Mouse (Mus musculus) c-Kit-negative CD71-positive TER-119-positive erythroid progenitor cells, embryonic 14.5 days (primary cell): ENCODE data around the gene Ang.

Experiments used
- DNase-seq: peaks from one replicate; pipeline ENCODE4 v3.0.0-alpha.2; 2013; ENCODE audit warnings: low read depth, low spot score

The Ang gene

DNA sequence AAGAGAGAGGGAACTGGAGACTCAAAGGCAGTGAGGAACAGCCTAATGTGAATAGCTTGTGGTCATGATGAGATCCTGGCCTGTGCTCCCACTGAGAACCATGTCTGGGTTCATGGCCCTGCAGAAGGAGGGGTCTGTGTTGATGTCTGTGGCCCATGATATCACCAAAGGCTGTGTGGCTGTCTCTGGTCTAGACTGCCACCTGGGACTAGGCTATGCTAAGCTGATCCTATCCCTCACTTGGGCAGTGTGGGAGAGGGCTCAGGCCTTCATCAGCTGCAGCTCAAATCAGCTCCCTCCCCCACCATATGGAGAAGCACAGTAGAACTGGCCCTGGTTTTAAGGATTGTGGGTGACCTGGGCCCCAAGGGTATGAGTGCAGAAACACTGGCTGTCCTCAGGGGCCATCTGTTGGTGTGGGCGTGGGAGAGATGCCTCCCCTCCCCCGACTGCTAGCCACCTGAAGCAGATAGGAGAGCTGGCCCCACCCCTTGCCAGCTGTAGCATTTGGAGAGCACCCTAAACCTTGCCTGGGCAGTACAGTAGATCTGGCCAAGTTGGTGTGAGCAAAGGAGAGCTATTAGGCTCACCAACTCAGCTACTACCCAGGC, 36.8 kb downstream of the Ang start:
- peak; percentile 66 for DNase-seq

DNA sequence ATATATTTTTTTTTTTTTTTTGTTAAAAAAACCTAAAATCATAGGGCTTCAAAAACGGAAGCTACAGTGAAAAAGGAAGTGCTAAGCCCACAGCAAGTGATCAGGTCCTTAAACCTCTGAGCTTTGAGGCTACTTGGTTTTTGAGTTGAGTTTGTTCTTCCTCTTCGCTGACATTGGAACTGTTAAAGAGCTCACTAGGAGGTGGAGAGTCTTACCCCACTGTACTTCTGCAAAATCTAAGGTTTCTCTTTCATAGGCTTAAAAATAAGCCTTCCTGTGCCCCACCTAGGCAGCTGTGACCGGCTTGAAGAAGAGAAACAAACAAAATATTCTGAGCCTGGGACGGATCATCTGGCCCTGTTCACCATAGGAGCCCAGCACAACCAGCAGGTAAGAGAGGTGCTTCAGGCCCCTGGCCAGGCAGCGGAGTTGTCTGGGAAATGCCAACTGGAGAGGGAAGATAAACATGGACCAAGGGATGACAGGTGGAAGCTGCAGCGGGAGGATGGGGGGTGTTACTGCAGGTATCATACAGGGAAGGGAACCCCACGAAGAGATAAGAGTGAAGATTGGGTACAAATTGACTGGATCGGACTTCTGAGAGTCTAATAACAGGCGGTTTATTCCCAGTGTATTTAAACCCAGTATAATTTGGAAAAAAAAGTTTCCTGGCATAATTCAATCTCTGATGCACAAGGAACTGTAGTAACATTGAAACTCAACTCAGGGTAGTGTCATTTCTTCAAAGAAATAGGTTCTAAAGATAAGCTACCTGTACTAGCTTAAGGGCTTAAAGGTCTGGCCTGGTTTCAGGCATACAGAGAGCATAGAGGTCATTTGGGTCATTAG, 38.0 kb downstream of the Ang start:
- DNase-seq, result peak; percentile 53

DNA sequence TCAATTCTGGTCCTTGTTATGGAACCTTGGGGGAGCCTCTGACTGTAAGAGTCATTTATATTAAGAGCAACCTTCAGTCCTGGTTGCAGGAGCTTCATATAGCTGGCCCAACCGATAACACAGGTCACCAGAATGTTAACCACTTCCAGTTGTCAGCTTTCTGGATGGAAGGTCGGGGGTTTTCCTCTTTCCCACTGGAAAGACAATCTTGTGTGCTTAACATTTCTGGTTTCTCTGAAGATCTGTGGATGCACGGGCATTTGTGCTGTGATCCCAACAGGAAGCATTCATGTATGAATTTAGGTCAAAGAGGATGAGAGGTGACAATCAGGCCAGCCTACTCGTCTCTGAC, 38.6 kb downstream of the Ang start:
- DNase-seq, result peak; percentile 36

DNA sequence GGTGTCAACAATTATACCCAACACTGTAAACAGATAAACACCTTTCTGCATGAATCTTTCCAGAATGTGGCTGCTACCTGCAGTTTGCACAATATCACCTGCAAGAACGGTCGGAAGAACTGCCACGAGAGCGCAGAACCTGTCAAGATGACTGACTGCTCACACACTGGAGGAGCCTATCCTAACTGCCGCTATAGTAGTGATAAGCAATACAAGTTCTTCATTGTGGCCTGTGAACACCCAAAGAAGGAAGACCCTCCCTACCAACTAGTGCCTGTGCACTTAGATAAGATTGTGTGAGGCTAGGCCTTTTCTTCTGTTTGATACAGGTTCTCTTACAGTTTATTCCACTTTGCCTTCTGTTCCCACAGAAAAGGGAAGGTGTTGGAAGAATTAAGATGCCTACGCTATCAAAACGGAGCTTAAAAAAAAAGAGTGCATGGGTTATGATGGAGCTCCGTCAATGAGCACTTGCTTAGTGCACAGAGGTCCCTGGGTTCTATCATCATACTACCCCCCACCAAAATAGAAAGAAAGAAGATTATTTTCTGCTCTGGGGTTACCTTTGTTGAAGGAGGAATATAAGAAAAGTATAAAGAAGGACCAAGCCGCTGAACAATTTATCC, 39.5 kb downstream of the Ang start:
- DNase-seq, result peak; percentile 64

DNA sequence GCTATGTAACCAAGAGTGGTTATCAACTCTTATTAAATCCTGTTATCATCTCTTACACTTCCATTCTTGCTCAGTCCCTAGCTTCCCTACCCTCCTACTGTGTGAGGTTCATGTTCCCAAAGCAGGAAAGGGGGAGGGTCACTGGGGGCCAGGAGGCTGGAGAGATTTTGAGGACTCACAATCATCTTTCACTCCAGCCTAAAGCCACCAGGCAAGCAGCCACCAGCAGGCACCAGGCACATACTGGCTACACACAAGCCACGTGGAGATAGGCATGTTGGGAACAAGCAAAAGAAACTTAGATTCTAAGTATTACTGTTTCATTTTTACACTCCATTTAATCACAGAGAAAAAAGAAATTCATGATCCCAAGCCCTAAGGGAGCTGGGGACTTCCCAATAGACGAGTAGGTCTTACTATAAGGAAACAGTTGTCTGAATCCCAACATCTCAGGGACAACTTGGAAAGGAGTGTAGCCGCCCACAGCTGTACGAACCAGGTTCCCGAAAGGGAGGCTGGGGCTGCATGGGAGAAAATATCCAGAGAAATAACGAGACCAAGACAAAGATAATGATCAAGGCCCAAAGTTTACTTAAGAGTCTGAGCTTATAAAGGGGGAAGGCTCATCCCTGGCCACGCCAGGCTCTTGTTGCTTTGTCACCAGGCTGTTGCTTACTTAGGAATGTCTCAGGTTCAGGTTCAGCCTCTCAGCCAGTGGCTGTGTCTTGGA, 40.3 kb downstream of the Ang start:
- no peak for DNase-seq

DNA sequence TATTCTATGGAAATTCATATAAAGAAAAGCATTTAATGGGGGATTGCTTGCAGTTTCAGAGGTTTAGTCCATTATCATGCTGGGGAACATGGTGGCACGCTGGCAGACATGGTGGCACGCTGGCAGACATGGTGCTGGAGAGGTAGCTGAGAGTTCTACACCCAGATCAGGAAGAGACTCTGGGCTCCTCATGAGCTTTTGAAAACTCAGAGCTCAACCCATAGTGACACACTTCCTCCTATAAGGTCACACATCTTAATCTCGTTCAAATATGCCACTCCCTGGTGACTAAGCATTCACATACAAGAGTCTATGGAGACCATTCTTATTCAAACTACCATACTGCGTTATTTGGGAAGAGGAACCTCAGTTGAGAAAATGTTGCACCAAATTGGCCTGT, 41.4 kb downstream of the Ang start:
- peak; percentile 70 for DNase-seq

DNA sequence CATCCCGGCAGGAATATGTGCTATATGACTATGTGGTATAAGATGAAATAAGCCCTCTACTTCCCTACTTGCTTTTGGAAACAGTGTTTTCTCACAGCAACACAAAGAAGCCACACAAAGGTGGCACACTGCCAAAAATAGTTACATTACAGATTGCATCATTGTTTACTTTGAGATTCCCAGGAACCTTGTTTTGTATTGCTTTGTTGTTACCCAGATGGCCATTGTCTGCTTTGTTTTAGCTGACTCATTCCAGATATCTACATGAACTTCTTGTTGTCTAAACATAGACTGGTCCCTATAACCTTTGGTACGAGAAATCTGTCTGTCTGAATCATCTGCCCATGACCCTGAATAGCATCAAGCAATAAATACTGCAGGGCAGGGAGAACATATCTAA, 49.4 kb downstream of the Ang start:
- no peak for DNase-seq

DNA sequence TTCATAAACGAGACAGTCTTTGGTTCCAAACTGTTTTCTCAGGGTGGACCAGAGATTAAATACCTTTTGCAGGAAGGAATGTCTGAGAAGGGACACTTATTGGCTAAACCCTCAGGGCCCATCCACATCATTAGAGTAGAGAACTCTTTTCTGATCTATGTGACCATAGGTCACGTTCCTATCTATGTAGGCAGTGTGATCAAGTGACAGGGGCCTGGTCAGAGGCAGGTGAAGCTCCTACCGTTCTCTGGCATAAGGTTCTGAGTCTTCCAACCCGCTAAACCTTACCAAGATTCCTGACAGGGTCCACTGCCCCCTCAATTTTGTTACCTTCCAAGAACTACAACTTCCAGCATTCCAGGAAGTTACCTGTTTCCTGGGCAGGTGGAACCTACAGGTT, 51.2 kb downstream of the Ang start:
- DNase-seq, result no peak

DNA sequence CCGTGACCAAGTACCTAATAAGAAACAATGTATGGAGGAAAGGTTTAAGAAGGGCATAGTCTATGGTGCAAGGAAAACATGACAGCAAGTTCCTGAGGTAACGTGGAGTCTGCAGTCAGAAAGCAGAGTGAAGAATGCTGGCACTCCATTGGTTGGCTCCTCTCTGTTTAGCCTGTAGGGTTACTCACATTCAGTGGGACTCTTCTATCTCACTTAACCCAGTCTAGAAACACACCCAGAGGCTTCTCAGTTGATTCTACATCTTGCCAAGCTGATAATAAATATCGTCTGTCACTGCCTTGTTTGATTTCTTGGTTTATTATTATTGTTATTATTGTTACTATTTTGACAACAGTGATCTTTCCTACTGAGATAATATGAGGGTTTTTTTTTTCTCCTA, 51.6 kb downstream of the Ang start:
- DNase-seq, result peak; percentile 55

DNA sequence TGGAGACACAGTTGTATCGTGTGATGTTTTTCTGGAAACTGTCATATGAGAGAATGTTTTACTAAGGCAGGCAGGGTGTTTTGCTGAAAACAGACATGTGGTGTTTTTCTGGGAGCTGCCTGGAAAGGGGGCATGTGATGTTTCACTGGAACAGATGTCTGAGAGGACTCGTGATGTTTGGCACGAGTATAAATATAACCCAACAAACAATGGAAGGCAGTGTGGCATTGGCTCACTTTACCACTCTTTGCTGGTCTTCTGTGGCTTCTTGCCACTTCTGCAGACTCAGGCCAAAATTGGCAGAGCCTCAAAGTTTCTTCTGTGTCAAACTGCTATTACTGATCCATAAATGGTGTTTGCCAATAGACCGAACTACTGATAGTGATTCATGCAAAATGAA, 52.3 kb downstream of the Ang start:
- no peak for DNase-seq

DNA sequence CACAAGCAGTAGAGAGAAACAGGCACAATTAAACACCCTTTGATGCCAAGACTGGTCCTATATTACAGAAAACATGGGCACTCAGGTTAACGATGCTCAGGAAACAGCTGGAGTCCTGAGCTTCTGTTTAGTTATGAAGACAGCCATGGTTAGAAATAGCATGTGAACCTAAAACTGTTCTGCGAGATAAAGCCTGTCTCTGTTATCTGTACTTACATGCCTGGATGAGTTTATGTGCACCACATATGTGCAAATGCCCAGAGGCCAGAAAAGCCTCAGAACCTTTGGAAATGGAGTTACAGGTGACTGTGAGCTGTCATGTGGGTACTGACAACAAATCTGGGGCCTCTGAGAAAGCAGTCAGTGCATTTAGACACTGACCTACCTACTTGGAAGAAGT, 53.0 kb downstream of the Ang start:
- peak; percentile 68 for DNase-seq

DNA sequence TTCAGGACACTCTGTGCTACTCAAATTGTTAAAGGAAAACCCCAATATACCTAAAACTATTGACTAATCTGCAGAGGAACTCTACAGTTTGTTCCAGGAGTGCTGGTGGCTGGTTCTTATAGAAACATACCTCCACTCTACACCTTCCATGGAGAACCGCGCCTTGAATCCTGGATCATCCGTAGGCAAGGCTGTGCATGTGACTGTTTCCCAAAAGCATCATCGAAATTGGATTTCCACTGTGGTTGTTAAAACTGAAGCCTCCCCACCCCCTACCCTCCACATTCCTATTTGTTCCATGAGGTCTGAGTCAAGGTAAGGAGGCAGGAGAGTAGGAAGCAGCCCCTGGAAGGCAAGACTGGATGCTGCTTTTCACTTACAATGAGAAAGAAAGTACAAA, 53.5 kb downstream of the Ang start:
- DNase-seq, result no peak

DNA sequence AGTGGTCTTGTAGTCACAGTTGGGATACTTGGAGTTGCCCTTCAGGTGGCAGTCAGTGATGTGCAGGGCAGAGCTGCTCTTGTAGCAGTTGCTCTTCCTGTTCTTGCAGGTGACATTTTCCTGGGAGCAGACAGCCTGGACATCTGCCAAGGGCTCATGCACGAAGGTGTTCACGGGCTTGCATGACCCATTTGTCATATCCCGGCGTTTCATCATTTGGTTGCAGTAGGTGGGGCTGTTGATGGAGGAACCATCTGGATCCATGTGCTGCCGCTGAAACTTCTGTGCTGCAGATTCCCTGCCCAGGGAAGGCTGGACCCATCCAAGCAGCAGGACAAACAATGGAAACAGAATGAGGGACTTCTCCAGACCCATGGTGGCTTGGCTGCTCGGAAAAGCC, 54.6 kb downstream of the Ang start:
- no peak for DNase-seq

DNA sequence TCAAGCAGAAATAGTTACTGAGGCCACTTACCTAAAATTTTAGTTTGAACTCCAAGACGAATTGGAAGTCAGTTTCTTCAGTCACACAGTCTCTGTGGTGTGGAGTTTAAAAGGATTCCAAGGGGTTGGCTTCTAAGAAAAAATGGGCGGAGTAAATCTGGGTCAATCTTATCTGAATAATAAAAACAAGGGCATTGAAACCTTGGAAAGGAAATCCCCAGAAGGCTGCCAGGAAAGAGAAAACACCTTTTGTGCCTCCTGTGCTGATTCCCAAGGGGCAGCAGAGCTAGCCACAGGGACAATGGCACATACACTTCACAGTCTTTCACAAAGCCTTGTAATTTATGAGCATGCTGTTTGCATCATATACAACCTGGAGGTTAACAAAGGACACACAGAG, 55.7 kb downstream of the Ang start, which contains the start of gene Rnase1:
TSS of gene Rnase1 (minus strand) at position 101 of the 400 bp plus-strand sequence.
- DNase-seq, result no peak

DNA sequence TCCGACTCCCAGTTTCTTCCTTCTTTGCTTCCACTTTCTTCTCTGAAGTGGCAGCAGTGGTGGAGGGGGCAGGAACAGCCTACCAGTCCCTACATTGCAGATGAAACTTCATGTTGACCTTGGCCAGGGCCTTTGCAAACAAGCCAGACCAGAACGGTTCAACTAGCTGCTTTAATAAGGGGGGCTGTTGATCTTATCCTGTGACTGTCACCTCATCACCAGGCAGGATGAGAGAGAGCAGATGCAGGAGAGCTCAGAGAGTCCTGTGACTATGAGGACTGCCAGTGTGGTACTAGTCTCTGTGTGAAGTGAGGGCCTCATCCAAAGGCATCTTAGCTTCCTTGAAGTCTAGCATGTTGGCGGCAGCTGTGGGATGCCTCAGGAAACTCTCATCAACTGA, 57.1 kb downstream of the Ang start:
- DNase-seq, result no peak

DNA sequence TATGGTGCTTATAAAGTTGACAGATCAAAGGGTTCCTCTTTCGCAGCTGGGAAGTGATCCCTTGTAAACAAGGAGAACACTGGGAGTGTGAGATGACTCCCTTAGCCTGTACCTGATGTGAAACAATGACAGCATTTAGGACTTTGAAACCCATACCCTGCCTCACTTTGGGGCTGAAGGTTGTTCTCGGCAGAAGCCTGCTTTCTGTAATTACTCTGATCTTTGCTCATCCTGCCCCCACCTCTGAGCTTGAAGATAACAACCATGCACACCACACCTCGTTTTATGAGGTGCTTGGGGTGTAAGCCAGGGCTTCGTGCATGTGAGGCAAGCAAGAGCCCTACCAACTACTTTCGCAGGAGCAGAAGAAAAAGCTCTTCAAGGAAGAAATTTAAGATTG, 58.2 kb downstream of the Ang start:
- DNase-seq, result peak; percentile 42

DNA sequence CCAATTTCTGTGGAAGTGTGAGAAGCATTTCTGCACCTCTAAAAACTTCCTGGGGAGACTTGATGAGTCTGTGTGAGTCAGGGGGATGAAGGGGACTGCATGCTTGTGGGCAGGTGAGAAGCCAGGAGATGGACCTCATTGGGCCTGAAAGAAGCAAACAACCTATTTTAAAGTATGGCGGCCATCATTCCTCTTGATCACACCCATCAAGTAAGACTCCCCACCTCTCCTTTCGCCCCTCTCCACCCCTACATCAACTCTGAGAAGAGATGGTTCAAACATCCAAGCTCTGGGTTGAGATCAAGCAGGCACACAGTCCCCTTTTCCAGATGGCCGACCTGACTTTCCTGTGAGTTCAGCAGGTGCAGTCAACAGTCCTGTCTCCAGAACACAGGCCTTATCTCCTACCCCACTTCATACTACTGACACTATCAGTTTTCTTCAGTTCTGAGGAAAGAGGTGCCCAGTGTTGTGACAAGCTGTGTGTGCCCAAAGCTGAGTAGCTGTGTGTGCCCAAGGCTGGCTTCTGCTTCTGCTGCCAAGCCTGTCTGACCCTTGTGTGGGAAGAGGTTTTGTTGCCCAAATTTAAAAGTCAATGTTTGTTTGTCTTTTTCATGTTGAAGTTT, 59.4 kb downstream of the Ang start:
- peak; percentile 42 for DNase-seq
